Mouse (Mus musculus): ENCODE measurements at regions not wholly inside any gene's neighbourhood (a gene's known extent, or its start where the extent isn't known, plus 50 kb on each side); places are given as distances from the start of the nearest gene placed in this dataset.

DNA sequence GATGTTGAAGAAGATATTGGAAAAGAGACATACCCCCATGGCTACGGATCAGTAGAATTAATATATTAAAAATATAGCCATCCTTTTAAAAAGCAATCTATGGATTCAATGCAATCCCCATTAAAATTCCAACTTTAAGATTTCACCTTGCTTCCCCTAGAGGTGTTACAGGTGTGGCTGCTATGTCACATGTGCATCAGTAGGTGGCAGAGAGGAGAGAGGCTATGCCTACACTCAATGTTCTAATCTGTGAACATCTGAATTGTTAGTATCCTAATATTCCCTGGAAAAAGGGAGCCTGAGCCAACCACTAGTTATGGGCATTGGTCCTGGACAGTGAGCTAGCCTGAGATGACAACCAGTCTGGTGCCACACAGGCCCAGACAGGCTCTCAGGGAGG lies 416.6 kb downstream of the Arl4a start:
- no peak for TF ChIP-seq CTCF (IDR thresholded peaks at IDR 0.05; ENCODE audit: borderline replicate concordance, insufficient read depth, low read length)
- no peak for TF ChIP-seq POLR2A (IDR thresholded peaks at IDR 0.05; ENCODE audit: low read depth, low read length)

All from embryonic fibroblast, embryonic 13.5 days (primary cell).